Mouse (Mus musculus): Measurements from ENCODE around the gene Dgcr2.

DNA sequence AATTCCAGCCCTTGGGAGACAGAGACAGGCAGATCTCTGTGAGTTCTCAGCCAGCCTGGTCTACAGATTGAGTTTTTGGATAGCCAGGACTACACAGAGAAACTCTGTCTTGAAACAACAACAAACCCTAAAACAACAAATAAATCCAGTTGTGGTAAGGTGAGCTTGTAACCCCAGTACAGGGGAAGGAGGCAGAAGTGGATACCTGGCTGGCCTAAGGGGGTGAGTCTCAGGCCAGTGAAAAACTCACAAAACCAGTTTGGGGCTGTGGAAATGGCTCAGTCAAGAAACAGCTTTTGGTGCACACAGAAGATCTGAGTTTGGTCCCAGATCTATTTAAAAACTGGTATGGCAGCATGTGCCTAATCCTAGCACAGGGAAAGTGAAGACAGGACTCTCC, 16.2 kb downstream of the Dgcr2 start:
- TF ChIP-seq CTCF (IDR thresholded peaks at IDR 0.05; ENCODE audit: extremely low read depth, insufficient read length, insufficient replicate concordance, low read depth, low read length) (no peak), POLR2A (IDR thresholded peaks at IDR 0.05; ENCODE audit: low read depth, low read length) (no peak)

All from small intestine, adult 2 months (tissue).